Mouse (Mus musculus): ENCODE data around the gene Slc12a7.

GRCm38 (mm10) chr13:73736943-73737342, 4.0 kb downstream of the Slc12a7 start:
- no peak for TF ChIP-seq EP300 (IDR thresholded peaks at IDR 0.05; ENCODE audit: low read depth)
- TF ChIP-seq CTCF (IDR thresholded peaks at IDR 0.05; ENCODE audit: low read depth): no peak

Data from liver, postnatal 0 days (tissue).